Mouse (Mus musculus) T-helper 2 cell (primary cell): ENCODE results near the gene Map3k6.

Experiments used
- in situ Hi-C: fragments of 300-600 bp; cut with MboI, MseI; formaldehyde crosslinking; loops from one replicate; pipeline ENCODE4 v1.15.1; 2025; ENCODE audit warnings: high pct_unique_total_duplicates

The Map3k6 gene

DNA sequence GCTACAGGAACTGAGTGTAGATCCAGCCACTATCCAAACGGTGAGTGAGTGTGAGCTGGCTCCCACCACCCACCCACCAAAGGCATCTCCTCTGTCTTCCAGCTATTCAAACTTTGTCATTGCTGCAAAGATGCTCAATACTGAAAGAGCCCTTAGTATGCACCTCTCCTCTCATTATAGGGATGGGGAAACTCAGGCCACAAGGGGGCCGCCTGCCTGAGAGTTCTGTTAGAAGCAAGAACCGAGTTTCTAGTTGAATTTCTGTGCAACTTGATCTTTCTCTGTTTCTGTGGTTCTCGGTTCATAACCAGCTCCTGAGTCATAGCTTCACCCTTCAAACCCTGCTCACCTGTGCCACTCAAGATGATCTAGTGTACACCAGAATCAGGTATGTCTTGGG lies 11.5 kb downstream of the Map3k6 start:
- in situ Hi-C loops = no loop called here

DNA sequence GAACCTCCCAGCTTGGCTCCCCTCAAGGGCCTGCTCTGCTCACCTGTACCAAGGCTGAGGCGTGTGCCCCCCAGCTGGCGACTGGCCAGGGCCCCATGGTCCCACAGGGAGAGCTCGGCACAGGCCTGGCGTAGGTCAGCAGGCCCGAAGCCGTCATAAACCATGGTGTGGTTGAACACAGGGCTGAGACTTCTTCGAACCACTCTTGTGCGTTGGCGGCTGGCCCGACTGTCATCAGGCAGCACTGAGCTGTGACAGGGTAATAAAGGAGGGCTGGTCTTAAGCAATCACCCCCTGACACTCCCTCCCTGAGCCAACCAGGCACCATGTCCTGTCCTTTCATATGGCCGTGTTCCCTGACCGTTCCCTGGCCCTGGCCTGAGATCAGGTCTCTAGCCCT lies 12.8 kb downstream of the Map3k6 start:
- in situ Hi-C loops = no loop called here

DNA sequence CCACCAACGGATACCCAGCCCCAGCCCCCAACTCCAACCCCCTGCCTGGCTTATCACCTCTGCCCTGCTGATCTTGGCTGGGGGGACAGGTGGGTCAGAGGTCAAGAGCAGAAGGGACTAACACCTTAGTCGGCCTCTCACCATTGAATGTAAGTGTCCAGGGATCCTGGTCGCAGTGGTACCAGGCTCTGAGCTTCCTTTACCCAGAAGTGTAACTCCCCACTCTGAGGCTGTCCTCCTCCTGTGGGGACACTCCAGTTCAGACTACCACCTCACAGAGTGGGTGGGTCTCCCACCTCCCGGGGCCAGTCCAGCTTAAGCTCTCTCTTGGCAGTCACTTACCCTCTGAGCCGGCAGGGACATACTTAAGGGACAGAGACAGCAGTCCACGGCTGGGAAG lies 14.8 kb downstream of the Map3k6 start:
- in situ Hi-C loops = no loop called here

DNA sequence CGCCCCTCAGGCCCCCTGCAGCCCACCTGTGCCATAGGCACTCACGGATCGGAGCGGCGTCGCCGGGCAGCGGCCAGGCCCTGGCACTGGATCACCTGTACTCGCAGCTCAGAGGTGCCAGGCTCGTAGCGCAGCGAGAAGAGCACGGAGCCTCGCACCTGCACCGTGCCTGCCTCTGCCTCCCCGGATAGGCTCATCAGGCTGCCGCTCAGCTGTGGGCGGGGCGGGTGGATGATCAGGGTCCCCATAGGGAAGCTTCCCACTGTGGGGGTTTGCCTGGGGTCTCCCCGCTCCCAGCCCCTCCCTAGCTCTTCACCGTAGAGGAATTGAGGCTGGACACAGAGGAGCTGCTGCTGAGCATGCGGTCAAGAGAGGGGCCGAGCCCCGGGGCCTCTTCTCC lies 16.2 kb downstream of the Map3k6 start:
- in situ Hi-C loops = no loop called here

DNA sequence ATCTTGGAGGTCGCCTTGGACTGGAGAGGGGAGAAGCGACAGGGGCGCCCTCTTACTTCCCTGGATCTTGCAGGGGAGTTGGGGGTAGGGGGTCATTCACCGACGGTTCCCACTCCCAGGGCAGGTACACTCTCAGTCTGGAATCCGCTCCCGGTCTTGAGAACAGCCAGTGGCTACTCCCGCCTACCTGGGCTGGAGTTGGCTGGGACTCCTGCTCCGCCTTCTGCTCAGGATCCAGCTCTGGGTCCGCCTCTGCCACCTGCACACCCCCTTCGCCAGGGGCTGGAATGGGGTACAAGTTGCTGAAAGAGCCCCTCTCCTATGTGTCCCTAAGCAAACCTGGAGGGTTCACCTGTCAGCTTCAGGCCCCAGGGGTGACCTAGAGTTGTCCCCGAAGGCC lies 16.6 kb downstream of the Map3k6 start:
- in situ Hi-C loops = no loop called here

DNA sequence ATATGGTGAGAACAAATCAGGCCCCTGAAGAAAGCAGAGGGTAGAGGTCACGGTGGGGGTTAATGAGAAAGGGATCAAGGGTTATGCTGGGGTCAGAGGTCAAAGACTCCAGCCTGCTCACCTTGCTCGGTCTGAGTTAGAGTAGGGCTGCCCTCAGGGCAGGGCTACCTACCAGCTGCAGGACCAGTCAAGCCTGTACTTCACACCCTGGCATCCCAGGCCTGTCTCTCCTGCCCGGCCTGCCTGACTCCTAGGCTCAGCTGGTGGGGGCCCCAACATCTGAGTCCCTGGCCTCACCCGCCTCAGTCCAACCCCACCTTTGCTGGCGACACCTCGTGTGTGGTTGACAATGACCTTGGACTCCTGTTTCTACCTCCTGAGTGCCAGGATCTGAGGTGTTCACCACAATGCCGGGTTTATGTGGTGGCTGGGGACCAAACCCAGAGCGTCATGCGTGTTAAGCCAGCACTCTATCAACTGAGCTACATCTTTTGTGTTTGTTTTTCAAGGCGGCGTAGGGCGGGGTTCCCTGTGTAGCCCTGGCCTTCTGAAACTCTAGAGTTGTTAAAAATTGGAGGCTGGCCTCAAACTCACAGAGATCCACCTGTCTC lies 17.3 kb downstream of the Map3k6 start:
- in situ Hi-C loops = no loop called here

DNA sequence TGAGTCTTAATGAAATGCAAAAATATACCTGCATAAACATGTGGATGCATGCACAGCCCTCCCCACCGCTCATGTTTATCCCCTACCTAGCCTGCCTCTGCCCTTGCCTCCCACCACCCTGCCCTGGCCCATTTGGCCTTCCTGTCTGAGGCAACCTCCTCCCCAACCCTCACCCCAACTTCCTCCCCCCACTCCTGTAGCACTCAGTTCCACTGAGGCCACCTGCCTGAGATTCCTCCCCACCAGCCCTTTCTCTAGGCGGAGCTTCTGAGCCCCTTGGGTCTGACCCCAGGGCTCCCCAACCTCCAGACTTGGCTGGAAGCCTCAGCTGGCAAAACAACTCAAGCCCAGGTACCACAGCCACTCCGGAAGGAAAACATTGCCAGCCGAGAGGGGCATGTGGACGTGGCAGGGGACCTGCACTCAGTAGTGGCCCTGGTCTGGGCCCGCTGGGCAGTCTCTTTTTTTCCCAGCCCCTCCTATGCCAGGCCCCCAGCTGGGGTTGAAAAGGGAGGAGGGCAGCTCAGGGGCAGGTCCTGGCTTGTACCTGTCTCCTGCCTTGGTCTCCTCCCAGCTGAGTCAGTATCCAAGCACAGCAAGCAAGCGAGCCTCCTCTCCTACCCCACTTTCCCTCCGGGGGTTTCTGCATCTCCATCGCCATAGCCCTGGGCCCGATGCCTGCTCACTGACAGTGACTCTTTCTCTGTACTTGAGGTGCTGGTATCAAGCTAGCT lies 21.2 kb downstream of the Map3k6 start:
- in situ Hi-C loops = no loop called here

DNA sequence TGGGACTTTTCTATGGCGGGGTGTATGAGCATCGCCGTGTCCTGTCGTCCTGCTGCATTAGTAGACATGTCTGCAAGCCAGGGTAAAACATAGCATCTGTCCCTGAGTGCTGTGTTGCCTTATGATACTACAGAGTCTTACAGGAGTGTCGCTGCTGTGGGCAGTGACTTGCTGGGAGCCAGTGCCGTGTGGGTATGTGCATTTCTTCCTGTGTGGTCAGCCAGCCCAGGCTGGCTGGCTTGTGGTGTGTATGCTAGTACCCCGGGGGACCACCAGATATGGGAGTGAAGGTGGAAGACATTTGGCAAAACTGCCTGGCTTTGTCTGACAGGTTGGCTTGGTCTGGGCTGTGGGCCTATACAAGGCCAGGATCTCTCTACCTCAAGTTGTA lies 21.8 kb downstream of the Map3k6 start:
- in situ Hi-C loops = no loop called here

DNA sequence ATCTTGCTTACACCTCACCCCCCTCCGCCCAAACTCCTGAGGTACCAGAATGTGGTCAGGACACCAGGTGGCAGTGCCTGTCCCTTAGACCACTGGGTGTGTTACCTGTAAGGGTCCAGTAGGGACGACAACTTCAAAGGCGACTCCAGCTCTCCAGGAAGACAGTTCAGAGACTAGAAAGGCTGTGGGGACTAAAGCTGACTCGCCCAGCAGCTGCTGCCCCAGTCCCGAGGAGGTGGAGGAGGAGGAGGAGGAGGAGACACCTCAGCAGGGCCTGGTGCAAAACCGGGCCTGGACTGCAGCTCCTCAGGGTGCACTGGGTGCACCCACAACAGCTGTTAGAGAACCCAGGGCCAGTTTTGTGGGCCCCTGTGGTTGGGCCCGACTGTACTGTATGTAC lies 22.3 kb downstream of the Map3k6 start, which contains the start of gene Sytl1:
Gene Sytl1, minus strand, starts transcription at position 232 of the 400 bp plus-strand sequence.
- in situ Hi-C loops = no loop called here

DNA sequence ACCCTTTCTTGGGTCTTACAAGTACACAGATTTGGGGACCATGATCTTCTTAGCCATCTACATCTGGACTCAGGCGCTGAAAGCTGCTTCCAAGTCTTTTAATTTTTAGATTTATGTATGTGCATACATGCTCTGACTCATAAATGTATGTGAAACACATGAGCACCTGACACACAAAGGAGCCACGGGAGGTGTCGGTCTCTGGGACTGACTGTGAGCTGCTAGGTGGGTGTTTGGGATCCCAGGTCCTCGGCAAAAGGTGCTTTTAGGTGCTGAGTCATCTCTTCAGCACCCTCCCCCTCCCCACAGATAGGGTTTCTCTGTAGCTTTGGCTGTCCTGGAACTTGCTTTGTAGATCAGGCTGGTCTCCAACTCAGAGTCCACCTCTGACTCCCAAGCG lies 23.1 kb downstream of the Map3k6 start:
- in situ Hi-C loops = no loop called here

DNA sequence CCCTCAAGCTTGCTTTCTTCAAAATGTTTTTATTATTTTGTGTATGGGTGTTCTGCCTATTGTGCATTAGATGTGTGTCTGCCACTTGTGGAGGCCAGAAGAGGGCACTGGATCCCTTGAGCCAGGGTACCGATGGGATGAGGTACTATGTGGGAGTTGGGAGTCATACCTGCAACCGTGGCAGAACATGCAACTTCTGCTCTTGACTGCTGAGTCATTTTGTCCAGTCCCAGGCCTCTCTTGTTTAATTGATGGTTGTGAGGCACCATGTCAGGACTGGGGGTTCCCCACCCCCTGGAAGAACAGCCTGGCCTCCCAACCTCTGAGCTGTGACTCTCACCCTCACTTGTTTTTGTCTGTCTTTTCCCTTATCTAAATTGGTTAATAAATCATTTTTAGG lies 23.9 kb downstream of the Map3k6 start:
- in situ Hi-C loops = no loop called here

DNA sequence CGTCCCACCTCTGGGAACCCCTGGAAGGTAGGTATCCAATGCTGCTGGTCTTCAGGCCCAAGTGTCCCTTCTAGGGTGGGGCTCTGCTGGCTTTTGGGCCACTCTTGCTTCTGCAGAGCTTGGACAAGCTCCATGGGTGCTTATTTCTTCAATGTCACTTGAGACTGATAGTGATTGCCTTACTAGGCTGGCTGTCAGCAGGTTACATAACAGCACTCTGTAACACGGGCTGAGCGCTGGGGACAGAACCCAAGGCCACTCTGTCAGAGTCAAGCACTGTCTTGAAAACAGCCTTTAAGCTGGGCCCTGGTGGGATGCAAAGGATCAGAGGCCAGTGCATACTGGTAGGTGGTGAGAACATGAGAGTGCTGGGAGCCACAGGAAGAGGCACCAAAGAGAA lies 24.7 kb downstream of the Map3k6 start:
- in situ Hi-C loops = no loop called here

DNA sequence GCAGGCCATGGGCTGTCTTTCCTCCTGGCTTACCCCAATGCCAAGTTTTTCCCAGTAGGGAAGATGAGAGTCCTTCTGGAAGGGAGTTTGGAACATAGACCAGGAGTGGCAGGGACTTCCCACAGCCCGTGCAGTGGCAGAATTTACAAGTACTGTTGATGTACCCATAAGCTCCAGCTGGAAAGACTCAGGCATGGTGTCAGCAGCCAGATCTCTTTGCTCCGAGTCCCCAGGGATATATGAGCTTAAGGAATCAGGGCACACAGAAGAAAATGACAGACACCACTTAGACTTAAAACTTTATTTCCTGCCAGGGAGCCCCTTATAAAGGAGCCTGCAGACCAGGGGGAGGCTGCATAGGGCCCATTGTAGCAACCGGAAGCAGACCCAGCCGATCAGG lies 25.1 kb downstream of the Map3k6 start:
- in situ Hi-C loops = no loop called here

DNA sequence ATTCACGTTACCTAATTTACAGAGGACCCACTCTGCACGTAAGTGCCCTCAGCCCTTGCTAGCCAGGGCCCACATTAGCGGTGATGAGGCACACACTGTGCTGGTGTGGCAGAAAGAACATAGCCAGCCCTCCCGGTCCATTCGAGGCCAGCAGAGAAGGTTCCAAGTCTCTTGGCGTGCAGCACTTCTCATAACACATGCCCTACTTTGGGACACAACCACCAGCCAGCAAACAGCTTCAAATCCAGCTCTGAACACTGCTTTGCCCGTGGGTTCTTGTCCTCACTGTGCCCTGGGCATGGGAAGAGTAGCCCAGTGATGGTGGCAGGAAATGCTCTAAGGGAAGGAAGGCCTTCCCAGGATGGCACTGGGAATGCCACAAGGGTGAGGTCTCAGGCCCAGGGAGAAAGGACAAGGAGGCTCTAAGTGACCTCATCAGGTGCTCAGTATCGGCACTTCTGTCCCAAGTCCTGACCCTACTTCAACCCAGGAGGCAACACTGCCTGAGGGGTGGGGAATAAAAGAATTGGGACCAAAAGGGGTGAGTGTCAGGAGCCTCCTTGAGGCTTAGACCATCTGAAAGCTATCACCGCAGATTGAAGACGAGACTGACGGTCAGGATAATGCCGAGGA lies 25.7 kb downstream of the Map3k6 start:
- in situ Hi-C loops = no loop called here

DNA sequence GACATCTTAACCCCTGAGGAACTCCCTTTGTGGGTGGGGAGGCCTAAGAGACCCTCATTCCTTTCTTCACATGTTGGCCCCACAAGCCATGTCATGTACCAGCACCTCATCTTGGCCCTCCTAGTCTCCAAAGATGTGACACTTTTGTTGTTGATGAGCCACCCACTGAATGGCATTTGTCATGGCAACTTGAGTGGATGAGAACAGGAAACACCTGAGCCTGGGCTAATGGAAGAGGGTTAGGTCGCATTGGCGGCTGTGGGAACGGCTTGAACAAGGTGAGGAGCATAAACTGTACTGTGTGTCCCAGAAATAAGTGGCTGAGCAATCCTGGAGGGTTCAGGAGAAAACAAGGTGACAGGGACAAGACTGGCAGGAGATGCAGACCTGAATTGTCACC lies 28.3 kb downstream of the Map3k6 start:
- in situ Hi-C loops = no loop called here

DNA sequence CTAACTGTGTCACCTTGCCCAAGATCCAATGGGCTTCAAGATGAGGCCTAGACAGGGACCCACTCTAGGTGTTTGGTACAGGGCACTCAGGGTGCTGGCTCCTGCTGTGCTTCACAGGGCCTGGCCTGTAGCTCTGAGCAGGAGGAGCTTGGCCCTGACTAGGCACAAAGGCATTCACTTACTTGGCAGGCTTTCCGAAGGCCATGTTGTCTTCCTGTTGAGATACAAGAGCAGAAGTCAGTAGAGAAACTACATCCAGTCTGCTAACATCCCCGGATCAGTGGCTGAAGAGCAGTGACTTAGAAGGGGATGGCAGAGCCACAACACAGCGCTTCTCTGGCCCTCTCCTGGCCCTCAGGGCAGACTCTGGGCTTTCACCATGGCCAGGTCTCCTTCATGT lies 29.0 kb downstream of the Map3k6 start:
- in situ Hi-C loops = no loop called here

DNA sequence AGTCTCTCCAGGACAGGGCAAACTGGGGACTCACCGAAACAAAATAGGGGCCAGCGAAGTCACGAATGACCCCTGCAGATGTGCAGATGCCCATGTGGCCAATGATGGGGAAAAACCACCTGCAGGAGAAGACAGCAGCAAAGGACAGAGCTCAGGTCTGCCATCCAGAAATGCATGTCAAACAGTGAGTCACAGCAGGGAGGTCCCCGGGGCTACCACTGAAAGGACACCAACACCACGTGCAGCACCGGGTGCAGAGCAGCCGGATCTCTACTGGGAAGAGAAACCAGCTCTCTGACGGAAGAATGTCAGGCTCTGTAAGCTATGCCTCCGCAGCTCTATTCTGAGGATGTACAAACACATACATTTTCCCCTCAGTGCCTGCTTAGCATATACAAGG lies 30.3 kb downstream of the Map3k6 start:
- in situ Hi-C loops = no loop called here

DNA sequence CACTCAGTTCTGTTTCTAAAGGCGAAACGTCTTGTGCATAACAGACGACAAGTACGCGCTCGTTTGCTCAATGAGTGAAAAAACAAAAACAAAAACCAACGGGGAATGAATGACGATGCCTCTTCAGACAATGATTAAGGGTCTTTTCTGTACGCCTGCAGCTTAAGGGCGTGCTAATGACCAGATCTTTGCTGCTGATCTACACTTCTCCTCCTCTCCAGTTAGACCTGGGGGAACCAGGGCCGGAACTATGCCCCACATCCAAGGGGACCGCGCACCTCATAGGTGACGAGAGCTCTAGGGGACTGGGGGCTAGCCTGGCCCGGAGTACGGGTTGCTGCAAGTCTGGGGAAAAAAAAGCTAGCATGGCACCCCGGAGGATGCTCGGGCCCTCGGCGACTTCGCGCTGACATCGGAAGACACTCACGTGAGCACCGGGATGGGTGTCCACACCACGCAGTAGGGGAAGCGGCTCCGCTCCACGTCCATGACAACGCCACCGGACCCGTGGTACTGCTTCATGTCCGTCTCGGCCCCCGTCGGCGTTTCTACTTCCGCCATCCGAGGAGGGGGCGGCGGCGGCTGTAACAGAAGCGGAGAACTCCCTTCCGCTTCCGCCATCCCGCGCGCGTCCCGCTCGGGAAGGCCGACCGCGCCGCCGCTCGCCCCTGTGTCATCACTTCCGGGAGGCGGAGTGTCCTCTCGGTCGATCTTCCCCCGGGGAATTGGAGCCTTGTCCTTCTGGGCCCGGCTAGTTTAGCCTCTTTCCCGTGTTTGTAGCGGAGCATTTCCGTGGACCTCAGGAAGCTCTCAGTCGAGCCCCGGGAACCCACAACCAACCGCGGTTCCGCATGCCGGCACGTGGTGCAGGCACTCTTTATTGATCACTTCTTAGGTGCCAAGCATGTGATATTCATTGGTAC lies 36.7 kb downstream of the Map3k6 start, which contains the start of gene Tmem222:
Gene Tmem222, minus strand, starts transcription at position 689 of the 923 bp plus-strand sequence.
- in situ Hi-C loops = no loop called here

DNA sequence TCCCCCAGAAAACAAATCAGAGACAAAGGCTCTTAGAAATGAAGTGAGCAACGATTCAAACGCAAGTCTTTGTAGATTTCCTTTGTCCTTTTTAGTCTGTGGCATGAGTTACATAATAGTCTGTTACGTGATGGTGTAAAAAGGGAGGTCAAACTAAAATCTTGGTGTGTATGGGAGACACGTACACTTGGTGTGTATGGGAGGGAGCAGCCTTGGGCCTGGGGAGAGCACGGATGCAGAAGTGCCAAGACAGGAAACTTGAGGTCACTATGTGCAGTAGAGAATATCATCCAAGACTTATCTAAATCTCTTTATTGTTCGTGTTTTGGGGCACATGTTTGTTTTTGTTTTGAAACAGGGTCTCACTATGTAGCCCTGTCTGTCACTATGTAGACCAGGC lies 37.4 kb downstream of the Map3k6 start:
- in situ Hi-C loops = no loop called here

DNA sequence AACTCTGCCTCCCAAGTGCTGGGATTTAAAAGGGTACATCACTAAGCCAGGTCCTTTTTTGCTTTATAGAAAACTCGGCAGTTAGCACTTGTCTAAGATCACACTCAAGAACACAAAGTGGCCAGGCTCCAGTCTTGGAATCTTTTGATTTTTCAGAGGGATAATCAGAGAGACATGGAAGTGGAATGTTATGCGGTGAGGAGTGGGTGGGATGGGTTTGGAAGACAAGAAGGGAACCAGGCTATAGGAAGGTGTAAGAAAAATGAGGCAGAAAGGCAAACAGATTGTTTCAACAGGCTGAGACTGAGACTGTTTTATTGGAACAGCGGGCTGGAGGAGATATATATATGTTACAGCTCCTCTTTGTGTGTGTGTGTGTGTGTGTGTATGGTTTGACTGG lies 37.9 kb downstream of the Map3k6 start:
- in situ Hi-C loops = no loop called here

DNA sequence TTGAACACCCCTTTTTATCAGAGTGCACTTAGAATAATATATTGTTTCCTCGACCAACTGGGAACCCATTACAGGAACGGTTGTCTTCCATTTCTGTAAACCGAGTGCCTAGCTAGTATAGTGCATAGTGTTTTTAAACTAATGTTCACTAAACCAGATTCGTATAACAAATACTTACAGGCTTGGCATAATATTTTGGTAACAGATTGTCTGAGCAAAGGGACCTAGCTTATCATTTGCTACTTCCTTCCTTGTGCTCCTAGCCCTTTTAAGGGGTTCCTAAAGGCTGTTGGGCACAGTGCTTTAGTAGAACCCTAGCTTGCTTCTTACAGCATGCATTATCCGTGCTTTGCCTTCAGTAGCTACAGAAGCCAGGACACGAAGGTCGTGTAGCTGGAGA lies 40.9 kb downstream of the Map3k6 start:
- in situ Hi-C loops = no loop called here

DNA sequence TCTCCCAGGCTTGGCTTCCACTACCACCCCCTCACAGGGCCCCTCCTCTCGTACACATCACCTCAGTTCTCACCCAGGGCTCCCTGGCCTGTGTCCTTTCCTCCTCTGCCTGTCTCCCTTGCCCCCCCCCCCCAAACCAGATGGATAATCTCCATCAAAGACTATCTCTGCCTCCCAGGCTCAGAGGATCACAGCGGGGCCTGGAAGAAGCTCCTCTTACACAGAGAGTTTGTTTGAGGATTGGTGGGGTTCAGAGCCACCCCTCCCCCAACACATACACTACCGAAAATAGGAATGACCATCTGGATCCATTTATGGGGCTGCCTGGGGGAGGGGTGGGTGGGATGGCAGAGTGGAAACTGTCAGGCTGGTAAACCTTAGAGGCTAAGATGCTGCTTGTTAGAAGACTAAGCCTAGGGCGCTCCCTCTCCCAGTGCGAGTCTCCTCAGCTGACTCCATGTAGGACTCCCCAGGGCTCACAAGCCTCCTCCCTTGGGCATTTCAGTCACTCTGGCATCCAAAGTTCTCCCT lies 41.4 kb downstream of the Map3k6 start:
- in situ Hi-C loops = no loop called here
